Mouse (Mus musculus): ENCODE data around the gene Src. TPM values are rescaled to one million over a fixed set of nuclear protein-coding genes. Genes with fewer than 3 reads are reported as not detected.
"Not testable (repeated sequence)": the region's sequence is repeated elsewhere in the genome, so short reads cannot be mapped to it uniquely, and the experiment has no call there.

The Src gene
- 1 to 10 TPM in 2 of 3 experiments, under 1 TPM in 1; 0.43 to 2.1 (median 1.0) TPM for polyA plus RNA-seq (2017; shearing (Covaris generic))

GRCm38 (mm10) chr2:157418206-157418605 lies at the start of gene Src:
Src (plus strand) TSS chr2:157418444.
- no peak for ATAC-seq

GRCm38 (mm10) chr2:157371696-157372095 lies 46.5 kb upstream of the Src start:
- no peak for ATAC-seq

- ATAC-seq, result no peak
These were observed 44.6 kb upstream of the Src start for GRCm38 (mm10) chr2:157373681-157374080.

GRCm38 (mm10) chr2:157375051-157375450 lies 43.2 kb upstream of the Src start:
- ATAC-seq, result no peak

GRCm38 (mm10) chr2:157375794-157376757 lies 42.2 kb upstream of the Src start:
- ATAC-seq, result no peak

GRCm38 (mm10) chr2:157376995-157377394 lies 41.2 kb upstream of the Src start:
- no peak for ATAC-seq

GRCm38 (mm10) chr2:157384836-157385235 lies 33.4 kb upstream of the Src start:
- ATAC-seq, result no peak

GRCm38 (mm10) chr2:157388901-157389590 lies 29.2 kb upstream of the Src start:
- not testable (repeated sequence) for ATAC-seq

- no peak for ATAC-seq
These were observed 28.7 kb upstream of the Src start for GRCm38 (mm10) chr2:157389591-157389921.

- no peak for ATAC-seq
These were observed 25.9 kb upstream of the Src start for GRCm38 (mm10) chr2:157392331-157392730.

- ATAC-seq, result no peak
These were observed 24.7 kb upstream of the Src start for GRCm38 (mm10) chr2:157393549-157393948.

- ATAC-seq, result no peak
These were observed 23.4 kb upstream of the Src start for GRCm38 (mm10) chr2:157394868-157395267.

GRCm38 (mm10) chr2:157395371-157395770 lies 22.9 kb upstream of the Src start:
- no peak for ATAC-seq

- ATAC-seq, result no peak
These were observed 22.3 kb upstream of the Src start for GRCm38 (mm10) chr2:157395960-157396359.

- no peak for ATAC-seq
These were observed 20.9 kb upstream of the Src start for GRCm38 (mm10) chr2:157397376-157397775.

GRCm38 (mm10) chr2:157398539-157398938 lies 19.7 kb upstream of the Src start:
- no peak for ATAC-seq

GRCm38 (mm10) chr2:157399797-157400196 lies 18.4 kb upstream of the Src start:
- ATAC-seq, result no peak

- peak; percentile 79 for ATAC-seq
These were observed 17.8 kb upstream of the Src start for GRCm38 (mm10) chr2:157400491-157400890.

- ATAC-seq, result peak; percentile 86
These were observed 17.0 kb upstream of the Src start for GRCm38 (mm10) chr2:157401261-157401660.

- ATAC-seq, result no peak
These were observed 10.6 kb upstream of the Src start for GRCm38 (mm10) chr2:157407596-157407995.

- no peak for ATAC-seq
These were observed 8.3 kb upstream of the Src start for GRCm38 (mm10) chr2:157409793-157410533.

GRCm38 (mm10) chr2:157411151-157411693 lies 7.0 kb upstream of the Src start:
- no peak for ATAC-seq

GRCm38 (mm10) chr2:157412497-157412896 lies 5.7 kb upstream of the Src start:
- no peak for ATAC-seq
